Mouse (Mus musculus): ENCODE data around the gene Rps6kb2. TPM values are rescaled to one million over a fixed set of nuclear protein-coding genes. Genes with fewer than 3 reads are reported as not detected.
A peak's percentile ranks its signal among the peaks of the same experiment; 100 is the strongest.
"Not testable (repeated sequence)": the region's sequence is repeated elsewhere in the genome, so short reads cannot be mapped to it uniquely, and the experiment has no call there.

The Rps6kb2 gene
- polyA plus RNA-seq, 1 experiment from 2014 or later, result 63.3 TPM

GRCm38 (mm10) chr19:4122411-4123370 lies 40.5 kb downstream of the Rps6kb2 start:
- no peaks in the 10 kb centered on the region for H3K9me3 ChIP-seq
- H3K27me3 ChIP-seq, result no peaks in the 10 kb centered on the region
- peaks cover 33% of the 10 kb centered on the region for H3K4me1 ChIP-seq (replicated peaks)
- no peak overlapping the region for H3K4me3 ChIP-seq (replicated peaks)
- H3K4me2 ChIP-seq, result no peak overlapping the region
- no peak overlapping the region for H3K9ac ChIP-seq (replicated peaks)
- WGBS, result 88% methylated on average over 7 of the region's 7 CpGs
- H3K27ac ChIP-seq, result no peak overlapping the region
- H3K36me3 ChIP-seq, result peaks cover 17% of the 10 kb centered on the region
- ATAC-seq (ENCODE audit: insufficient number of reproducible peaks, insufficient read depth, low FRiP score, low TSS enrichment, low read depth), result no peak

GRCm38 (mm10) chr19:4121896-4122295 lies 41.3 kb downstream of the Rps6kb2 start:
- Histone ChIP-seq H3K4me2 (peak overlapping the region; percentile 0; the same call in 1 of the 2 replicates), H3K4me1 (replicated peaks) (peaks cover 26% of the 10 kb centered on the region), H3K36me3 (peaks cover 20% of the 10 kb centered on the region)
- H3K9ac ChIP-seq (replicated peaks); H3K27me3 ChIP-seq; H3K27ac ChIP-seq; H3K9me3 ChIP-seq; ATAC-seq (ENCODE audit: insufficient number of reproducible peaks, insufficient read depth, low FRiP score, low TSS enrichment, low read depth); H3K4me3 ChIP-seq (replicated peaks): not testable (repeated sequence)
- WGBS, result 56% methylated on average over 6 of the region's 6 CpGs

- WGBS, result 3% methylated on average over 38 of the region's 38 CpGs
- H3K36me3 ChIP-seq, result peaks cover 26% of the 10 kb centered on the region
- H3K4me3 ChIP-seq (replicated peaks), result peak overlapping the region; percentile 47
- peak overlapping the region; percentile 54 for H3K4me2 ChIP-seq
- peak overlapping the region; percentile 82 for H3K27ac ChIP-seq
- peak overlapping the region; percentile 62; the same call in 1 of the 2 replicates for H3K9ac ChIP-seq (replicated peaks)
- H3K9me3 ChIP-seq, result no peaks in the 10 kb centered on the region
- ATAC-seq (ENCODE audit: insufficient number of reproducible peaks, insufficient read depth, low FRiP score, low TSS enrichment, low read depth), result peak; percentile 63
- peaks cover 20% of the 10 kb centered on the region for H3K4me1 ChIP-seq (replicated peaks)
- H3K27me3 ChIP-seq, result no peaks in the 10 kb centered on the region
These were observed 41.9 kb downstream of the Rps6kb2 start for GRCm38 (mm10) chr19:4121097-4121805.

GRCm38 (mm10) chr19:4120496-4120895 lies 42.7 kb downstream of the Rps6kb2 start:
- H3K4me1 ChIP-seq (replicated peaks), result peaks cover 20% of the 10 kb centered on the region
- H3K4me2 ChIP-seq, result peak overlapping the region; percentile 54
- no peak overlapping the region for H3K27ac ChIP-seq
- peaks cover 34% of the 10 kb centered on the region for H3K36me3 ChIP-seq
- no peaks in the 10 kb centered on the region for H3K9me3 ChIP-seq
- ATAC-seq (ENCODE audit: insufficient number of reproducible peaks, insufficient read depth, low FRiP score, low TSS enrichment, low read depth), result no peak
- H3K4me3 ChIP-seq (replicated peaks), result peak overlapping the region; percentile 47
- H3K27me3 ChIP-seq, result no peaks in the 10 kb centered on the region
- H3K9ac ChIP-seq (replicated peaks), result peak overlapping the region; percentile 62; the same call in 1 of the 2 replicates
- 98% methylated on average over 2 of the region's 2 CpGs for WGBS

- H3K27ac ChIP-seq, result no peak overlapping the region
- no peaks in the 10 kb centered on the region for H3K9me3 ChIP-seq
- no peak overlapping the region for H3K9ac ChIP-seq (replicated peaks)
- no peak overlapping the region for H3K4me2 ChIP-seq
- no peak for ATAC-seq (ENCODE audit: insufficient number of reproducible peaks, insufficient read depth, low FRiP score, low TSS enrichment, low read depth)
- whole genome bisulfite sequencing, result 90% methylated on average over 6 of the region's 6 CpGs
- no peaks in the 10 kb centered on the region for H3K27me3 ChIP-seq
- peak overlapping the region; percentile 47; the same call in 1 of the 2 replicates for H3K4me3 ChIP-seq (replicated peaks)
- H3K4me1 ChIP-seq (replicated peaks), result peaks cover 16% of the 10 kb centered on the region
- peaks cover 40% of the 10 kb centered on the region for H3K36me3 ChIP-seq
These were observed 43.3 kb downstream of the Rps6kb2 start for GRCm38 (mm10) chr19:4119716-4120487.

GRCm38 (mm10) chr19:4118350-4118749 lies 44.8 kb downstream of the Rps6kb2 start:
- H3K4me1 ChIP-seq (replicated peaks), result peaks cover 23% of the 10 kb centered on the region
- ATAC-seq (ENCODE audit: insufficient number of reproducible peaks, insufficient read depth, low FRiP score, low TSS enrichment, low read depth), result no peak
- H3K4me2 ChIP-seq, result no peak overlapping the region
- no peak overlapping the region for H3K4me3 ChIP-seq (replicated peaks)
- no peaks in the 10 kb centered on the region for H3K27me3 ChIP-seq
- peaks cover 55% of the 10 kb centered on the region for H3K36me3 ChIP-seq
- H3K9ac ChIP-seq (replicated peaks), result no peak overlapping the region
- H3K27ac ChIP-seq, result no peak overlapping the region
- H3K9me3 ChIP-seq, result no peaks in the 10 kb centered on the region
- 93% methylated on average over 2 of the region's 2 CpGs for WGBS

- ATAC-seq (ENCODE audit: insufficient number of reproducible peaks, insufficient read depth, low FRiP score, low TSS enrichment, low read depth), result no peak
- H3K4me2 ChIP-seq, result no peak overlapping the region
- no peak overlapping the region for H3K4me3 ChIP-seq (replicated peaks)
- peaks cover 69% of the 10 kb centered on the region for H3K36me3 ChIP-seq
- H3K9ac ChIP-seq (replicated peaks), result no peak overlapping the region
- no peaks in the 10 kb centered on the region for H3K9me3 ChIP-seq
- no peaks in the 10 kb centered on the region for H3K27me3 ChIP-seq
- H3K27ac ChIP-seq, result no peak overlapping the region
- 99% methylated on average over 7 of the region's 7 CpGs for WGBS
- peaks cover 28% of the 10 kb centered on the region for H3K4me1 ChIP-seq (replicated peaks)
These were observed 46.1 kb downstream of the Rps6kb2 start for GRCm38 (mm10) chr19:4117006-4117405.

- no peak for ATAC-seq (ENCODE audit: insufficient number of reproducible peaks, insufficient read depth, low FRiP score, low TSS enrichment, low read depth)
- H3K27me3 ChIP-seq, result no peaks in the 10 kb centered on the region
- no peak overlapping the region for H3K9ac ChIP-seq (replicated peaks)
- H3K4me2 ChIP-seq, result no peak overlapping the region
- H3K36me3 ChIP-seq, result peaks cover 76% of the 10 kb centered on the region
- WGBS, result 85% methylated on average over 11 of the region's 11 CpGs
- H3K4me3 ChIP-seq (replicated peaks), result no peak overlapping the region
- H3K27ac ChIP-seq, result no peak overlapping the region
- no peaks in the 10 kb centered on the region for H3K9me3 ChIP-seq
- peaks cover 26% of the 10 kb centered on the region for H3K4me1 ChIP-seq (replicated peaks)
These were observed 47.3 kb downstream of the Rps6kb2 start for GRCm38 (mm10) chr19:4115816-4116215.

GRCm38 (mm10) chr19:4115144-4115543 lies 48.0 kb downstream of the Rps6kb2 start:
- ATAC-seq (ENCODE audit: insufficient number of reproducible peaks, insufficient read depth, low FRiP score, low TSS enrichment, low read depth), result no peak
- H3K9ac ChIP-seq (replicated peaks), result no peak overlapping the region
- H3K4me2 ChIP-seq, result no peak overlapping the region
- no peak overlapping the region for H3K27ac ChIP-seq
- H3K36me3 ChIP-seq, result peaks cover 76% of the 10 kb centered on the region
- H3K4me3 ChIP-seq (replicated peaks), result no peak overlapping the region
- peaks cover 19% of the 10 kb centered on the region for H3K4me1 ChIP-seq (replicated peaks)
- H3K9me3 ChIP-seq, result no peaks in the 10 kb centered on the region
- H3K27me3 ChIP-seq, result no peaks in the 10 kb centered on the region
- 96% methylated on average over 10 of the region's 10 CpGs for WGBS

- peak overlapping the region; percentile 83 for H3K27ac ChIP-seq
- 85% methylated on average over 10 of the region's 10 CpGs for WGBS
- H3K4me3 ChIP-seq (replicated peaks), result no peak overlapping the region
- H3K9me3 ChIP-seq, result no peaks in the 10 kb centered on the region
- ATAC-seq (ENCODE audit: insufficient number of reproducible peaks, insufficient read depth, low FRiP score, low TSS enrichment, low read depth), result no peak
- no peak overlapping the region for H3K9ac ChIP-seq (replicated peaks)
- no peak overlapping the region for H3K4me2 ChIP-seq
- H3K4me1 ChIP-seq (replicated peaks), result peaks cover 19% of the 10 kb centered on the region
- H3K36me3 ChIP-seq, result peaks cover 76% of the 10 kb centered on the region
- H3K27me3 ChIP-seq, result no peaks in the 10 kb centered on the region
These were observed 48.6 kb downstream of the Rps6kb2 start for GRCm38 (mm10) chr19:4114551-4114950.

Measured in limb, embryonic 12.5 days (tissue).